Mouse (Mus musculus) MEL (cell line): ENCODE data around the gene Vamp2.
A peak's percentile ranks its signal among the peaks of the same experiment; 100 is the strongest.

ENCODE experiments used
- CTCF ChIP-seq, 3 experiments: IDR thresholded peaks in 2 of 3; conservative IDR thresholded peaks in 1 of 3; 2 replicates each; pipeline ENCODE4 v1.5.1; 2011 to 2012; ENCODE audit warnings: low read length in 3 of 3, low read depth in 2 of 3, mild to moderate bottlenecking in 2 of 3, improper control_type of control experiment in 1 of 3, inconsistent platforms in 1 of 3, mixed read lengths in 1 of 3, moderate library complexity in 1 of 3; ENCODE audit not compliant: control insufficient read depth in 1 of 3, insufficient read depth in 1 of 3, poor library complexity in 1 of 3, severe bottlenecking in 1 of 3
- EP300 ChIP-seq, 2 experiments: IDR thresholded peaks; 2 replicates each; pipeline ENCODE4 v1.6.1; 2011; ENCODE audit warnings: improper control_type of control experiment in 2 of 2, low read length in 2 of 2, low read depth in 1 of 2, mild to moderate bottlenecking in 1 of 2
- JUND ChIP-seq: IDR thresholded peaks from 2 replicates; pipeline ENCODE4 v1.6.1; 2011; ENCODE audit warnings: low read depth, mild to moderate bottlenecking, improper control_type of control experiment, low read length
- POLR2A ChIP-seq, 2 experiments: IDR thresholded peaks; 2 replicates each; pipeline ENCODE4 v1.6.1; 2011 to 2012; ENCODE audit warnings: low read length in 2 of 2, mild to moderate bottlenecking in 2 of 2, control low read depth in 1 of 2, improper control_type of control experiment in 1 of 2, low read depth in 1 of 2, moderate library complexity in 1 of 2; ENCODE audit not compliant: control insufficient read depth in 1 of 2, insufficient read depth in 1 of 2, poor library complexity in 1 of 2
- SIN3A ChIP-seq: IDR thresholded peaks from 2 replicates; pipeline ENCODE4 v1.6.1; 2012; ENCODE audit warnings: low read length, improper control_type of control experiment, inconsistent platforms
- USF2 ChIP-seq, 2 experiments: IDR thresholded peaks; 2 replicates each; pipeline ENCODE4 v1.6.1; 2011 to 2012; ENCODE audit warnings: improper control_type of control experiment in 2 of 2, low read length in 2 of 2, borderline replicate concordance in 1 of 2, inconsistent platforms in 1 of 2, low read depth in 1 of 2, mild to moderate bottlenecking in 1 of 2; ENCODE audit not compliant: insufficient read depth in 1 of 2
- ZKSCAN1 ChIP-seq: IDR thresholded peaks from 2 replicates; pipeline ENCODE4 v1.6.1; 2012; ENCODE audit warnings: low read depth, mild to moderate bottlenecking, inconsistent platforms, low read length, improper control_type of control experiment, moderate library complexity
- ZMIZ1 ChIP-seq: IDR thresholded peaks from 2 replicates; pipeline ENCODE4 v1.6.1; 2012; ENCODE audit warnings: low read depth, mild to moderate bottlenecking, inconsistent platforms, low read length, improper control_type of control experiment, moderate library complexity

- TF ChIP-seq POLR2A (IDR thresholded peaks at IDR 0.05; ENCODE audit: control insufficient read depth in 1 of 2, insufficient read depth in 1 of 2, low read depth in 1 of 2, low read length in 2 of 2, poor library complexity in 1 of 2) (peak in 1 of 2 experiments; percentile 54; a peak in 1 of 4 replicates), CTCF (IDR thresholded peaks at IDR 0.05 in 2 of 3, conservative IDR thresholded peaks at IDR 0.05 in 1 of 3; ENCODE audit: control insufficient read depth in 1 of 3, insufficient read depth in 1 of 3, low read depth in 2 of 3, low read length in 3 of 3, poor library complexity in 1 of 3, severe bottlenecking in 1 of 3) (no peak), SIN3A (peak; percentile 97), ZKSCAN1 (no peak), USF2 (IDR thresholded peaks at IDR 0.05; ENCODE audit: borderline replicate concordance in 1 of 2, insufficient read depth in 1 of 2, low read depth in 1 of 2, low read length in 2 of 2) (peak; percentile 54 to 78), EP300 (IDR thresholded peaks at IDR 0.05; ENCODE audit: low read depth in 1 of 2, low read length in 2 of 2) (peak; percentile 14 to 76), ZMIZ1 (no peak), JUND (no peak)
These were observed 9.0 kb downstream of the Vamp2 start for GRCm38 (mm10) chr11:69096987-69097900.
